Mouse (Mus musculus) lung, adult 18-20 months (tissue): Measurements from ENCODE around the gene Adgrv1.

ENCODE experiments used
- DNase-seq, 2 experiments: peaks; one replicate each; pipeline ENCODE4 v3.0.0; 2022; ENCODE audit warnings: mixed read lengths in 2 of 2

Gene Adgrv1

GRCm38 (mm10) chr13:81610349-81610748 lies 22.6 kb downstream of the Adgrv1 start:
- no peak for DNase-seq

- no peak for DNase-seq
Observed at GRCm38 (mm10) chr13:81606991-81607390, 26.0 kb downstream of the Adgrv1 start.

GRCm38 (mm10) chr13:81596910-81597607 lies 35.9 kb downstream of the Adgrv1 start:
- DNase-seq: no peak

- no peak for DNase-seq
Observed at GRCm38 (mm10) chr13:81578692-81579091, 54.3 kb downstream of the Adgrv1 start.

GRCm38 (mm10) chr13:81570241-81570821 lies 62.6 kb downstream of the Adgrv1 start:
- DNase-seq: no peak

- DNase-seq: no peak
Observed at GRCm38 (mm10) chr13:81550024-81550423, 82.9 kb downstream of the Adgrv1 start.

GRCm38 (mm10) chr13:81534916-81535315 lies 98.0 kb downstream of the Adgrv1 start:
- no peak for DNase-seq

GRCm38 (mm10) chr13:81526687-81527086 lies 106.3 kb downstream of the Adgrv1 start:
- DNase-seq: no peak

- DNase-seq: no peak
Observed at GRCm38 (mm10) chr13:81510142-81510541, 122.8 kb downstream of the Adgrv1 start.

- no peak for DNase-seq
Observed at GRCm38 (mm10) chr13:81497035-81497434, 135.9 kb downstream of the Adgrv1 start.

- no peak for DNase-seq
Observed at GRCm38 (mm10) chr13:81491971-81492370, 141.0 kb downstream of the Adgrv1 start.

- DNase-seq: no peak
Observed at GRCm38 (mm10) chr13:81486980-81487379, 146.0 kb downstream of the Adgrv1 start.

GRCm38 (mm10) chr13:81473750-81474149 lies 159.2 kb downstream of the Adgrv1 start:
- no peak for DNase-seq

GRCm38 (mm10) chr13:81466661-81467060 lies 166.3 kb downstream of the Adgrv1 start:
- no peak for DNase-seq

- no peak for DNase-seq
Observed at GRCm38 (mm10) chr13:81465794-81466193, 167.2 kb downstream of the Adgrv1 start.

- DNase-seq: no peak
Observed at GRCm38 (mm10) chr13:81449630-81450029, 183.3 kb downstream of the Adgrv1 start.

- DNase-seq: no peak
Observed at GRCm38 (mm10) chr13:81449198-81449597, 183.8 kb downstream of the Adgrv1 start.

- DNase-seq: no peak
Observed at GRCm38 (mm10) chr13:81441412-81441811, 191.5 kb downstream of the Adgrv1 start.

- DNase-seq: peak; percentile 22 to 46
Observed at GRCm38 (mm10) chr13:81439390-81440025, 193.4 kb downstream of the Adgrv1 start.

- DNase-seq: no peak
Observed at GRCm38 (mm10) chr13:81437088-81437487, 195.9 kb downstream of the Adgrv1 start.

GRCm38 (mm10) chr13:81426896-81427755 lies 205.8 kb downstream of the Adgrv1 start:
- peak; percentile 6 to 32 for DNase-seq

GRCm38 (mm10) chr13:81425111-81425510 lies 207.8 kb downstream of the Adgrv1 start:
- DNase-seq: no peak

- DNase-seq: no peak
Observed at GRCm38 (mm10) chr13:81424002-81424401, 209.0 kb downstream of the Adgrv1 start.
